Mouse (Mus musculus): ENCODE data around the gene Slc22a20.

DNA sequence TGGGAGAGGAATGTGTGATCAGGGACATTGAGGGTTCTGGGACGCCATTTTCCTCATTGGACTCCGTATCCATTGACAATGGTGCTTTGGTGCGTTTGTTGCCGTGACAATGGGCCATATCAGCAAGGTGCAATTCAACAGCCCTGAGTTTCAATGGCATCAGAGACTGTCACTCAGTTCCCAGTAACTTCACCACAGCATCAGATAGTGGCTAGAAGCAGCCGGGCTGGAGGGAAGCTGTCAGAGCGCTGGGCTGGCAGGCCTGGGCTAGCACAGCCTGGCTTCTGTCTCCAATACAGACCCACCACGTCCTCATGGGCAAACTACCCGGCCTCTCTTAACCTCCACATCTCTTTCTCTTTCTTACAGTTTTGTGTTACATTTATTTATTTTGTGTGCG is 5.5 kb downstream of the Slc22a20 start:
- TF ChIP-seq POLR2A (IDR thresholded peaks at IDR 0.05; ENCODE audit: borderline replicate concordance, insufficient read depth, low read length) (no peak), CTCF (IDR thresholded peaks at IDR 0.05; ENCODE audit: borderline replicate concordance, insufficient read depth, low read depth, low read length) (no peak)
